Mouse (Mus musculus) limb, embryonic 15.5 days (tissue): ENCODE measurements around the gene Cacna1c. TPM values are rescaled to one million over a fixed set of nuclear protein-coding genes. Genes with fewer than 3 reads are reported as not detected.

ENCODE experiments used
- ATAC-seq: fragments of 200-750 bp; cut with Nextera tagmentation; 2 replicates; pipeline ENCODE4 v1.8.0; 2017; ENCODE audit warnings: low read depth, moderate TSS enrichment; ENCODE audit not compliant: insufficient number of reproducible peaks, low FRiP score, low TSS enrichment
- H3K27ac ChIP-seq: fragments of 300-500 bp; sonication (generic); 2 replicates; pipeline ENCODE4 v1.5.1; 2015; ENCODE audit warnings: moderate library complexity, mild to moderate bottlenecking, inconsistent platforms
- H3K27me3 ChIP-seq: fragments of 300-500 bp; sonication (generic); 2 replicates; pipeline ENCODE4 v1.6.1; 2015; ENCODE audit warnings: inconsistent platforms
- H3K36me3 ChIP-seq: fragments of 300-500 bp; sonication (generic); 2 replicates; pipeline ENCODE4 v1.6.1; 2015; ENCODE audit warnings: inconsistent platforms
- H3K4me1 ChIP-seq: fragments of 300-500 bp; sonication (generic); 2 replicates; pipeline ENCODE4 v1.6.1; 2015; ENCODE audit warnings: inconsistent platforms
- H3K4me2 ChIP-seq: fragments of 300-500 bp; sonication (generic); 2 replicates; pipeline ENCODE4 v1.6.1; 2015; ENCODE audit warnings: mild to moderate bottlenecking, inconsistent platforms
- H3K4me3 ChIP-seq: fragments of 300-500 bp; sonication (generic); 2 replicates; pipeline ENCODE4 v1.5.1; 2015; ENCODE audit warnings: mild to moderate bottlenecking, inconsistent platforms
- H3K9ac ChIP-seq: fragments of 300-500 bp; sonication (generic); 2 replicates; pipeline ENCODE4 v1.6.1; 2015; ENCODE audit warnings: inconsistent platforms
- H3K9me3 ChIP-seq: fragments of 300-500 bp; sonication (generic); 2 replicates; pipeline ENCODE4 v1.6.1; 2016; ENCODE audit warnings: inconsistent platforms
- WGBS: fragments of 180-500 bp; shearing (Covaris S2); methylation state at CpG from one replicate; pipeline ENCODE4 v1.1.7; 2015; 5-methylcytosine and 5-hydroxymethylcytosine counted together
- polyA plus RNA-seq: library from polyadenylated mRNA; unstranded; fragments of >200 nt; fragmentation: Nextera tagmentation; extraction: Ambion mirVana; gene quantifications from 2 replicates; pipeline ENCODE4 v1.2.1, GENCODE M21; 2015

Gene Cacna1c
- polyA plus RNA-seq, 1 experiment from 2014 or later, result 6.2 TPM

- no peaks in the 10 kb centered on the region for H3K36me3 ChIP-seq
- H3K27me3 ChIP-seq, result no peaks in the 10 kb centered on the region
- ATAC-seq, result no peak
- H3K4me3 ChIP-seq, result no peak overlapping the region
- H3K4me1 ChIP-seq, result peaks cover 26% of the 10 kb centered on the region
- no peak overlapping the region for H3K9ac ChIP-seq
- H3K27ac ChIP-seq, result no peak overlapping the region
- no peak overlapping the region for H3K4me2 ChIP-seq
- H3K9me3 ChIP-seq, result no peaks in the 10 kb centered on the region
- WGBS, result 48% methylated on average over 6 of the region's 6 CpGs
Measured at GRCm38 (mm10) chr6:118825400-118825871, 370.8 kb downstream of the Cacna1c start.

GRCm38 (mm10) chr6:118821536-118821935, 374.7 kb downstream of the Cacna1c start:
- 68% methylated on average over 5 of the region's 5 CpGs for WGBS
- Histone ChIP-seq H3K4me1 (peaks cover 20% of the 10 kb centered on the region; the same call in 1 of the 2 replicates), H3K27ac (no peak overlapping the region), H3K9me3 (no peaks in the 10 kb centered on the region), H3K9ac (no peak overlapping the region), H3K4me3 (no peak overlapping the region), H3K27me3 (no peaks in the 10 kb centered on the region), H3K36me3 (no peaks in the 10 kb centered on the region), H3K4me2 (no peak overlapping the region)
- ATAC-seq, result 0 out of 2 replicates have a peak, but pooled peaks have one; percentile 50

- no peaks in the 10 kb centered on the region for H3K36me3 ChIP-seq
- WGBS, result 81% methylated on average over 7 of the region's 7 CpGs
- no peak overlapping the region for H3K4me2 ChIP-seq
- no peaks in the 10 kb centered on the region for H3K9me3 ChIP-seq
- no peak overlapping the region for H3K27ac ChIP-seq
- H3K9ac ChIP-seq, result no peak overlapping the region
- peaks cover 20% of the 10 kb centered on the region; the same call in 1 of the 2 replicates for H3K4me1 ChIP-seq
- no peak overlapping the region for H3K4me3 ChIP-seq
- H3K27me3 ChIP-seq, result no peaks in the 10 kb centered on the region
- ATAC-seq, result no peak
Measured at GRCm38 (mm10) chr6:118819657-118820056, 376.6 kb downstream of the Cacna1c start.

- Histone ChIP-seq H3K27ac (no peak overlapping the region), H3K27me3 (no peaks in the 10 kb centered on the region), H3K9ac (no peak overlapping the region), H3K36me3 (no peaks in the 10 kb centered on the region), H3K4me3 (no peak overlapping the region), H3K9me3 (no peaks in the 10 kb centered on the region), H3K4me2 (no peak overlapping the region), H3K4me1 (peaks cover 20% of the 10 kb centered on the region; the same call in 1 of the 2 replicates)
- 56% methylated on average over 5 of the region's 5 CpGs for WGBS
- ATAC-seq, result no peak
Measured at GRCm38 (mm10) chr6:118817928-118818503, 378.2 kb downstream of the Cacna1c start.

- Histone ChIP-seq H3K4me1 (peaks cover 13% of the 10 kb centered on the region; the same call in 1 of the 2 replicates), H3K4me2 (no peak overlapping the region), H3K27me3 (no peaks in the 10 kb centered on the region), H3K9ac (no peak overlapping the region), H3K36me3 (no peaks in the 10 kb centered on the region), H3K27ac (no peak overlapping the region), H3K4me3 (no peak overlapping the region), H3K9me3 (no peaks in the 10 kb centered on the region)
- WGBS, result 79% methylated on average over 6 of the region's 6 CpGs
- ATAC-seq, result no peak
Measured at GRCm38 (mm10) chr6:118816253-118816652, 380.0 kb downstream of the Cacna1c start.

- H3K4me3 ChIP-seq, result no peak overlapping the region
- no peak overlapping the region for H3K9ac ChIP-seq
- no peaks in the 10 kb centered on the region for H3K4me1 ChIP-seq
- H3K27ac ChIP-seq, result no peak overlapping the region
- 71% methylated on average over 3 of the region's 3 CpGs for WGBS
- no peak for ATAC-seq
- no peaks in the 10 kb centered on the region for H3K9me3 ChIP-seq
- no peaks in the 10 kb centered on the region for H3K27me3 ChIP-seq
- no peak overlapping the region for H3K4me2 ChIP-seq
- H3K36me3 ChIP-seq, result no peaks in the 10 kb centered on the region
Measured at GRCm38 (mm10) chr6:118812556-118812955, 383.7 kb downstream of the Cacna1c start.

GRCm38 (mm10) chr6:118812007-118812406, 384.2 kb downstream of the Cacna1c start:
- H3K36me3 ChIP-seq, result no peaks in the 10 kb centered on the region
- 0 out of 2 replicates have a peak, but pooled peaks cover 3% of the 10 kb centered on the region for H3K4me1 ChIP-seq
- H3K27me3 ChIP-seq, result no peaks in the 10 kb centered on the region
- no peaks in the 10 kb centered on the region for H3K9me3 ChIP-seq
- no peak overlapping the region for H3K4me2 ChIP-seq
- no peak overlapping the region for H3K9ac ChIP-seq
- ATAC-seq, result no peak
- H3K4me3 ChIP-seq, result no peak overlapping the region
- no peak overlapping the region for H3K27ac ChIP-seq
- WGBS, result 81% methylated on average over 4 of the region's 4 CpGs

GRCm38 (mm10) chr6:118810834-118811233, 385.4 kb downstream of the Cacna1c start:
- 22% methylated on average over 1 of the region's 1 CpGs for WGBS
- no peaks in the 10 kb centered on the region for H3K36me3 ChIP-seq
- H3K4me2 ChIP-seq, result no peak overlapping the region
- H3K4me3 ChIP-seq, result no peak overlapping the region
- H3K4me1 ChIP-seq, result 0 out of 2 replicates have a peak, but pooled peaks cover 3% of the 10 kb centered on the region
- no peaks in the 10 kb centered on the region for H3K27me3 ChIP-seq
- no peak for ATAC-seq
- H3K9ac ChIP-seq, result no peak overlapping the region
- H3K27ac ChIP-seq, result no peak overlapping the region
- H3K9me3 ChIP-seq, result no peaks in the 10 kb centered on the region

- ATAC-seq, result no peak
- H3K9me3 ChIP-seq, result no peaks in the 10 kb centered on the region
- no peak overlapping the region for H3K9ac ChIP-seq
- no peaks in the 10 kb centered on the region for H3K27me3 ChIP-seq
- no peaks in the 10 kb centered on the region for H3K36me3 ChIP-seq
- WGBS, result 83% methylated on average over 4 of the region's 4 CpGs
- H3K4me2 ChIP-seq, result no peak overlapping the region
- H3K27ac ChIP-seq, result no peak overlapping the region
- H3K4me1 ChIP-seq, result 0 out of 2 replicates have a peak, but pooled peaks cover 3% of the 10 kb centered on the region
- H3K4me3 ChIP-seq, result no peak overlapping the region
Measured at GRCm38 (mm10) chr6:118805139-118805538, 391.1 kb downstream of the Cacna1c start.

- 60% methylated on average over 11 of the region's 11 CpGs for WGBS
- Histone ChIP-seq H3K36me3 (no peaks in the 10 kb centered on the region), H3K4me2 (no peak overlapping the region), H3K4me1 (0 out of 2 replicates have a peak, but pooled peaks cover 3% of the 10 kb centered on the region), H3K27me3 (no peaks in the 10 kb centered on the region), H3K9me3 (no peaks in the 10 kb centered on the region), H3K27ac (no peak overlapping the region), H3K4me3 (no peak overlapping the region), H3K9ac (no peak overlapping the region)
- no peak for ATAC-seq
Measured at GRCm38 (mm10) chr6:118802286-118802685, 393.9 kb downstream of the Cacna1c start.

- Histone ChIP-seq H3K4me3 (no peak overlapping the region), H3K4me1 (peaks cover 15% of the 10 kb centered on the region), H3K4me2 (no peak overlapping the region), H3K9ac (no peak overlapping the region), H3K27me3 (no peaks in the 10 kb centered on the region), H3K9me3 (no peaks in the 10 kb centered on the region), H3K27ac (no peak overlapping the region), H3K36me3 (no peaks in the 10 kb centered on the region)
- ATAC-seq, result no peak
- WGBS, result 96% methylated on average over 4 of the region's 4 CpGs
Measured at GRCm38 (mm10) chr6:118796393-118796792, 399.8 kb downstream of the Cacna1c start.

GRCm38 (mm10) chr6:118795716-118796115, 400.5 kb downstream of the Cacna1c start:
- Histone ChIP-seq H3K9me3 (no peaks in the 10 kb centered on the region), H3K4me2 (no peak overlapping the region), H3K27me3 (no peaks in the 10 kb centered on the region), H3K4me1 (peaks cover 21% of the 10 kb centered on the region), H3K9ac (no peak overlapping the region), H3K27ac (no peak overlapping the region), H3K36me3 (no peaks in the 10 kb centered on the region), H3K4me3 (no peak overlapping the region)
- ATAC-seq, result no peak
